Mouse (Mus musculus): ENCODE data around the gene Jund. TPM values are rescaled to one million over a fixed set of nuclear protein-coding genes. Genes with fewer than 3 reads are reported as not detected.

Gene Jund
- polyA plus RNA-seq, 1 experiment from 2014 or later, result 49.6 TPM

DNA sequence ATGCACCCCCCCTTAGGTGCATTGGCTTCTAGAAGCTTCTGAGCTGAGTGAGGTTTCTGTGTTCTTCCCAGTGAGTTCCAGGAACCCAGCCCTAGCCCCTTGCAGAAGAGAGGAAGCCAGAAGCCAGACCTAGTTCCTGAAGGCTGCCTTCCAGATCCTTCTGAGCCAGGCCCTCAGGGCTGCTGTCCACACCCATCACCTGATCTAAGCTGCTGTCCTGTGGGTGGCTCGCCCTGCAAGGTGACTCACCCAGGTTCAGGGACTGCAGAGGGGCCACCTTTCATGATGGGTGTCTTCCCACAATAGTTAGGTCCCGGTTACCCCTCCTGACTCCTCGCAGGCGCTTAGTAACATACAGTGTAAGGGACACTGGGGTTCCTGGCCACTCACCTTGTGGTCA is 19.3 kb upstream of the Jund start:
- DNase-seq (ENCODE audit: extremely low spot score, low spot score), result no peak
- Histone ChIP-seq H3K36me3 (replicated peaks) (peaks cover 48% of the 10 kb centered on the region), H3K27me3 (ENCODE audit: poor library complexity, severe bottlenecking) (no peaks in the 10 kb centered on the region), H3K9me3 (no peaks in the 10 kb centered on the region), H3K4me1 (peaks cover 31% of the 10 kb centered on the region), H3K4me3 (no peak overlapping the region), H3K27ac (no peak overlapping the region)
- WGBS, result 92% methylated on average over 4 of the region's 4 CpGs

DNA sequence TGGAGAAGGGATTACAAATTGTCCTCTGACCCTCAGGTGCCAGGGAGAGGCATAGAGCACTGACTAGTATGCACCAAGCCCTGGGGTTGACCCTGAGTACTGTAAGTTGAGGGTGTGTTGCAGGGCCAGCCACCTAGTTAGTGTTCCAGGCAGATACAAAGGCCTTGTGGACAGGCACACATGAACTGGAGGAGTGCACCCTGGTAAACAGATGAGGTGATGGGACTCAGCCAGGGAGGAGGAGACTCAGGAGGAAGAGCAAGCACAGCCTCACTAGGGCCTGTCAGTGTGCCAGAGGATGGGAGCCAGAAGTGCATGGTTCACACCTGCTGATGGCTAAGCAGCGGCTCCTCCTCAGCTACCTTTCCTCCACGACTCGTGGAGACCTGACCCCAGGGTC is 18.7 kb upstream of the Jund start:
- Histone ChIP-seq H3K27ac (no peak overlapping the region), H3K4me1 (peaks cover 27% of the 10 kb centered on the region), H3K27me3 (ENCODE audit: poor library complexity, severe bottlenecking) (no peaks in the 10 kb centered on the region), H3K4me3 (no peak overlapping the region), H3K9me3 (no peaks in the 10 kb centered on the region), H3K36me3 (replicated peaks) (peaks cover 48% of the 10 kb centered on the region)
- no peak for DNase-seq (ENCODE audit: extremely low spot score, low spot score)
- WGBS, result 73% methylated on average over 3 of the region's 3 CpGs

DNA sequence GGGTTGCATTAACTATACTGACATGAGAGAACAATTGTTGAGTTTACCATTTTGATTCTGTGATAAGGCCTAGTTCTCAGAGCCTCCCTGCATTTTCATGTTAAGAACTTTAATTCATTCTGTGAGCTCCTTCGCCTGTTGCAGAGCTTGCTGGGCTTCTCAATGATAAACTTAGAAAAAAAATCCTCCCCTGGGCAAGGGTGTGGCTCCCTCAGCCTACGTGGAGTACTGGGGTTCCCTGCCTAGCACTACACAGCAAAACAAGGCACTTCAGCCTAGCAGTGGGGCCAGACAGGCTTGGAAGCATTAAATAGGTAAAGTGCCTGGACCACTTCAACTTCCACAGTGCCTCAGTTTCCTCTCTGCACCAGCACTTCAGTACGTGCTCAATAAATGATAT is 17.3 kb upstream of the Jund start:
- DNase-seq (ENCODE audit: extremely low spot score, low spot score), result no peak
- Histone ChIP-seq H3K9me3 (no peaks in the 10 kb centered on the region), H3K27ac (0 out of 2 replicates have a peak overlapping the region, but pooled peaks have one; percentile 11), H3K36me3 (replicated peaks) (peaks cover 40% of the 10 kb centered on the region), H3K27me3 (ENCODE audit: poor library complexity, severe bottlenecking) (no peaks in the 10 kb centered on the region), H3K4me3 (no peak overlapping the region), H3K4me1 (peaks cover 19% of the 10 kb centered on the region)
- WGBS, result 75% methylated on average over 3 of the region's 3 CpGs

DNA sequence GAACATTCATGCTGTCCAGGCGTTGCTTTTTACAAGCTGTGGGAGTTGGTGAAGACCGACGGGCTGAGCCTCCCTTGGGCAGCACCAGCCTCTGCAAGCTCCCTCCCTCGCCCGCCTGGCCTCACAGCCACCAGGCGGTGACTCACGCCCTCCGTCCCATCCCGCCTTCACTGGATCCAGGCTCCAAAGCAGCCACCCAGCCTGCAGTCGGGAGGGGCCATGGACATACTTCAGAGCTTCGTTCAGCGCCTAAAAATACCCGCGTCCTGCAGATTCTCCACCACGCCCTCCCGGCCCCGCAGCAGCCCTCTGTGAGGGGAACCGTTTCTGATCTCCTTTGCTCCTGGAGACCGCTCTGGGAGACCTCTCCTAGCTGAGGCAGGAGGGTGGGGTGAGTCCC is 16.6 kb upstream of the Jund start:
- peak overlapping the region; percentile 35 for H3K4me3 ChIP-seq
- 8% methylated on average over 19 of the region's 19 CpGs for WGBS
- H3K4me1 ChIP-seq, result peaks cover 19% of the 10 kb centered on the region
- no peak for DNase-seq (ENCODE audit: extremely low spot score, low spot score)
- H3K27me3 ChIP-seq (ENCODE audit: poor library complexity, severe bottlenecking), result no peaks in the 10 kb centered on the region
- peak overlapping the region; percentile 76 for H3K27ac ChIP-seq
- peaks cover 35% of the 10 kb centered on the region for H3K36me3 ChIP-seq (replicated peaks)
- H3K9me3 ChIP-seq, result no peaks in the 10 kb centered on the region

DNA sequence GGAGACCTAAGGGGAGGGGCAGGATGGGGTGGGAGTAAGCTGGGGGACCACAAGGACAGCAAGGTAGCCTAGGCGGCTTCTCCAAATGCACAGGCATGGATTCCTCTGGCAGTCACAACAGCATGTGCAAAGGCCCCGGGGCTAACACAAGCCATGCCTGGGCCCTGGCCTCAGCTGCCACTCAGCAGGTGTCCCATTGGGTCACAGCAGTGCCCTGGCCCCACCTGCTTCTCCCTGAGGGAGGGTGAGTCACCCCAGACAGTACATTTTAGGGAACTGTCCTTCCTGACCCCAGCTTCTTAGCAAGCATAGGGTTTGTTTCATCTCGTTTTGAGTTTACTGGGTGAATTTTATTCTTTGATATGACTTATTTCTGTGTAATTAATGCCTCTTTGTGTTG is 16.1 kb upstream of the Jund start:
- no peaks in the 10 kb centered on the region for H3K9me3 ChIP-seq
- H3K27ac ChIP-seq, result peak overlapping the region; percentile 76
- no peak for DNase-seq (ENCODE audit: extremely low spot score, low spot score)
- no peaks in the 10 kb centered on the region for H3K27me3 ChIP-seq (ENCODE audit: poor library complexity, severe bottlenecking)
- peak overlapping the region; percentile 35 for H3K4me3 ChIP-seq
- peaks cover 19% of the 10 kb centered on the region for H3K4me1 ChIP-seq
- 70% methylated on average over 3 of the region's 3 CpGs for WGBS
- H3K36me3 ChIP-seq (replicated peaks), result peaks cover 30% of the 10 kb centered on the region

DNA sequence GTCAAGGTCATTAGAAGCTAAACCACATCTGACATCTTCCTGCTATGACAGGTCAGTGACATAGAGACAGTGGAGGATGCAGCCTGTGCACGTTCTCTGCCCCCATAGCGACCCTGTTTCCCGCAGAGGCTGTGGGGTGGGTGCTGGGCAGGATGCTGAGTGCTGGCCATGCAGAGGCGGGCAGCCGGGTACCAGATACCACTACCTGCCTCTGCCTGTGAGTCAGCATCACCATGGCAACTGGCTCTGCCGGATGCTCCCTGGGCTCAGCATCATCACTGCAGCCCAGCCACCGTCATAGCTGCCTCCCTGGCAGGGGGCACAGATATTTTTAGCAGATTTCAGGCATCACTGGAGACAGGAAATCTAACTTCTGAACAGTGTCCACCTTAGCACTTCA is 14.5 kb upstream of the Jund start:
- 57% methylated on average over 7 of the region's 7 CpGs for WGBS
- no peak for DNase-seq (ENCODE audit: extremely low spot score, low spot score)
- Histone ChIP-seq H3K4me1 (peaks cover 28% of the 10 kb centered on the region), H3K9me3 (no peaks in the 10 kb centered on the region), H3K27me3 (ENCODE audit: poor library complexity, severe bottlenecking) (no peaks in the 10 kb centered on the region), H3K4me3 (no peak overlapping the region), H3K36me3 (replicated peaks) (peaks cover 14% of the 10 kb centered on the region), H3K27ac (no peak overlapping the region)

DNA sequence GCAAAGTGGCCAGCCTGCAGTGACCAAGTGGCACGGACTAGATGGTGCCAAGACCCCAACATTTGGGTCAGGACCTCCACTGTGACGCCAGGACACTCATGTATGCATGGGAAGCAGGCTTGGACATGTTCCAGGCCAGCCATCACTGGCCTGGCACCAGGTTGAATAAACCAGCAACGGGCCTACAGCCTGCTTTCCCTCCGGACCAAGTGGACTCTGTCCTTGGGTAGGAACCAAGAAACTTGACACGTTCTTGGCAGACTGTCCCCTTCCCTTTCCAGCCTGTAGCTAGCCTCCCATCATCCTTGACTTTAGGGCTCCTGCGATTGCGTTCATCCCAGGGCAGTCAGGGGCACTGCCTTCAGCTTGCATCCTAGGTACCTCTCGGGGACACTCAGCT is 11.2 kb upstream of the Jund start:
- H3K4me3 ChIP-seq, result no peak overlapping the region
- no peaks in the 10 kb centered on the region for H3K9me3 ChIP-seq
- no peaks in the 10 kb centered on the region for H3K27me3 ChIP-seq (ENCODE audit: poor library complexity, severe bottlenecking)
- WGBS, result 90% methylated on average over 8 of the region's 8 CpGs
- 0 out of 2 replicates have a peak overlapping the region, but pooled peaks have one; percentile 40 for H3K27ac ChIP-seq
- 0 out of 2 replicates have a peak, but pooled peaks cover 2% of the 10 kb centered on the region for H3K36me3 ChIP-seq (replicated peaks)
- no peak for DNase-seq (ENCODE audit: extremely low spot score, low spot score)
- H3K4me1 ChIP-seq, result peaks cover 47% of the 10 kb centered on the region

DNA sequence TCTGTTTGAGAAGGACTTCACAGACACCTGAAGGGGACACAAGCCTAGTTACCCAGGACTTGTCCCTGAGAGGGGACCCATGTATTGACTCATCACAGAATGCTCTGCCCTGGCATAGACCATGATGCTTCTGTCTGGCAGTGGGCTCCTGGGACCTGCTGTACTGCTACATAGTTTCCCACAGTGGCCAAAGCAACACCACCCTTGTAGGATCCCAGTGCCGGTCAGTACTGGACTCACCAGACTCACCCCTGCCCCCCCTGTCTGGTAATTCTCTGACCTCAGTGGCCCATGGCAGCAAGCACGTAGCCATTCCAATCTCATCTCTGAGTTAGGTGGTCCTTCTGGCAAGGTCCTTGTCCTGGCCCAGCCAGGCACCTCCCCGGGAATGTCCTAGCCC is 10.6 kb upstream of the Jund start:
- Histone ChIP-seq H3K27ac (peak overlapping the region; percentile 40), H3K4me1 (peaks cover 50% of the 10 kb centered on the region)

DNA sequence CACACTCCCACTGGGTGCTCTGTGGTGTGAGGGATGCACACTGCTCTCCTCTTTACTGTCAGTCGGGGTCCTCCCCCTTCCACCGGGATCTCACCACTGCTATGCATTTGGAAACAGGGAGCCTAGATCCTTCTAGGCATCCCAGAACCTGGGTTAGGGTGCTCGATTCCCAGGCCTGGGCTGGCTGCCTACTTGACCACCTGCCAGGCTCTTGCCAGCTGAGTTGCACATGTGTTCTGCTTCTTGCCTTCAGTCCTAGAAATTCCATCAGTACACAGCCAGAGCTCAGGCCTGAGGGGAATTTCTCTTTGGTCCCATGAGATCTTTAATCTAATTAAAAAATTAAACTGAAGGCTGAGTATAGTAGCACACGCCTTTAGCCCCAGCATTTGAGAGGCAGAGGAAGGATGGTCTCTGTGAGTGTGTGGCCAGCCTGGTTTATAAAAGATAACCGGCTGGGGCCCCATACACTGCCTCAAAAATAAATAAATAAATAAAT is 8.8 kb upstream of the Jund start:
- Histone ChIP-seq H3K9me3 (no peaks in the 10 kb centered on the region), H3K4me1 (peaks cover 53% of the 10 kb centered on the region), H3K27ac (peak overlapping the region; percentile 74), H3K4me3 (no peak overlapping the region), H3K36me3 (replicated peaks) (0 out of 2 replicates have a peak, but pooled peaks cover 2% of the 10 kb centered on the region), H3K27me3 (ENCODE audit: poor library complexity, severe bottlenecking) (peaks cover 5% of the 10 kb centered on the region)
- WGBS, result 75% methylated on average over 5 of the region's 5 CpGs
- DNase-seq (ENCODE audit: extremely low spot score, low spot score), result no peak

More for the DNA sequence above, 10.6 kb upstream of the Jund start:
- 95% methylated on average over 3 of the region's 3 CpGs for WGBS
- Histone ChIP-seq H3K4me3 (no peak overlapping the region), H3K36me3 (replicated peaks) (0 out of 2 replicates have a peak, but pooled peaks cover 2% of the 10 kb centered on the region), H3K9me3 (no peaks in the 10 kb centered on the region), H3K27me3 (ENCODE audit: poor library complexity, severe bottlenecking) (no peaks in the 10 kb centered on the region)
- DNase-seq (ENCODE audit: extremely low spot score, low spot score), result no peak

DNA sequence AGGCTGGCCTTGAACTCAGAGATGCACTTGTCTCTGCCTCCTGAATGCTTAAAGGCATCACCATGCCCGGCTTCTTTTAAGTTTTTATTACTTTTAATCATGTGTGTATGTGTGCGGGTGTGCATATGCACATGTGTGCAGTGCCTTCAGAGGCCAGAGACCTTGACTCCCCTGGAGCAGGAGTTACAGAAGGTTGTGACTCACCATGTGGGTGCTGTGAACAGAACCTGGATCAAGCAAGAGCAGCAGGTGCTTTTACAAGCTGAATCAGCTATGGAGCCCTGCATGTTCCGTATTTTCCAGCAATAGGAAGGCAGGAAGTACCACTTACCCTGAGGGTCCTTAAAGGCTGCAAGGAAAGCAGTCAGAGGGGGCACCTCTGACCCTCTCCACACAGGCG is 7.5 kb upstream of the Jund start:
- peak overlapping the region; percentile 46 for H3K4me3 ChIP-seq
- H3K36me3 ChIP-seq (replicated peaks), result 0 out of 2 replicates have a peak, but pooled peaks cover 2% of the 10 kb centered on the region
- no peak for DNase-seq (ENCODE audit: extremely low spot score, low spot score)
- H3K27ac ChIP-seq, result peak overlapping the region; percentile 99
- H3K9me3 ChIP-seq, result no peaks in the 10 kb centered on the region
- 54% methylated on average over 4 of the region's 4 CpGs for WGBS
- peaks cover 66% of the 10 kb centered on the region for H3K4me1 ChIP-seq
- H3K27me3 ChIP-seq (ENCODE audit: poor library complexity, severe bottlenecking), result peaks cover 15% of the 10 kb centered on the region

DNA sequence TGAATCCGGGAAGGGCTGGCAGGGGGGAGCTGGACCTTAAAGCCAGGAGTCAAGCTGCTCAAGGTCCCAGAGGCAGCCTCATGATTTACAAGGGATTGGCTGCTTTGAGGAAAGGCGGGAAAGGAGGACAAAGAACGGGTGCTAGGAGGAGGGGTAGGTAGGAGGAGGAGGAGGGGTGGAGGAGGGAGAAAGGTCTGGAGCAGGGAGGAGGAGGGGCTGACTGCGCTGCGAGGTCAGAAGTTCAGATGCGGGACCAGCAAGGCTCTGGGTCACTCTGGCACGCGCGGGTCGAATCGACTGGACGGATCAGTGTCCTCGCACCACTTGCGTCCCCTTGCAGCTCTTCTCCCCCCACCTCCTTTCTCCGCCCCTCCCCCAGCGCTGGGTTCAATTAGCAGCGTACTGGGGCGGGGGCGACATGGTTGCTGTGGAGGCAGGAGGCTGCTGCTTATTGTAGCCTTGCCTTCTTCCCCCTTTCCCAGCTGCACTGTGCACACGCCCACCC is 7.0 kb upstream of the Jund start:
- 0% methylated on average over 20 of the region's 20 CpGs for WGBS
- Histone ChIP-seq H3K4me1 (peaks cover 72% of the 10 kb centered on the region), H3K27ac (peak overlapping the region; percentile 99), H3K4me3 (peak overlapping the region; percentile 46), H3K36me3 (replicated peaks) (no peaks in the 10 kb centered on the region), H3K9me3 (no peaks in the 10 kb centered on the region), H3K27me3 (ENCODE audit: poor library complexity, severe bottlenecking) (peaks cover 15% of the 10 kb centered on the region)
- DNase-seq (ENCODE audit: extremely low spot score, low spot score), result peak; percentile 92

DNA sequence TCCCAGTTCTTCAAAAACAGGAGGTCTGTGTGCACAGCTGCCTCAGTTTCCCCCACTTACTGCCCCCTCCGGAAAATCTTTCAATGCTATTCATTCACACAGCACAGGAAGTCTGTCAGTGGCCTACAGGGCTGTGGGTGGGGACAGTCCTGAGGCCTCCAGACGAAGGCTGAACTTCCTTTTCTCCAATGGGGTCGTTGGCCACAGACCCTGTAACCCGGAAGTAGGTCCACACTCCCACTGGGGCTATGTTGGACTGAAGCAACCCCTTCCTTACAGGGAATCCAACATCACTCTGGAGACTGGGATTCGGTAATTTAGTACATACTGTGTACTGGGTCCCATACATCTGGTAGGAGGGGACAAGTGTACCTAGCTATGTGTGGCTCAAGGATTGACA is 5.1 kb upstream of the Jund start:
- Histone ChIP-seq H3K27ac (peak overlapping the region; percentile 66), H3K36me3 (replicated peaks) (no peaks in the 10 kb centered on the region), H3K9me3 (no peaks in the 10 kb centered on the region), H3K4me1 (peaks cover 81% of the 10 kb centered on the region), H3K27me3 (ENCODE audit: poor library complexity, severe bottlenecking) (peaks cover 15% of the 10 kb centered on the region), H3K4me3 (no peak overlapping the region)
- WGBS, result 81% methylated on average over 5 of the region's 5 CpGs
- no peak for DNase-seq (ENCODE audit: extremely low spot score, low spot score)

DNA sequence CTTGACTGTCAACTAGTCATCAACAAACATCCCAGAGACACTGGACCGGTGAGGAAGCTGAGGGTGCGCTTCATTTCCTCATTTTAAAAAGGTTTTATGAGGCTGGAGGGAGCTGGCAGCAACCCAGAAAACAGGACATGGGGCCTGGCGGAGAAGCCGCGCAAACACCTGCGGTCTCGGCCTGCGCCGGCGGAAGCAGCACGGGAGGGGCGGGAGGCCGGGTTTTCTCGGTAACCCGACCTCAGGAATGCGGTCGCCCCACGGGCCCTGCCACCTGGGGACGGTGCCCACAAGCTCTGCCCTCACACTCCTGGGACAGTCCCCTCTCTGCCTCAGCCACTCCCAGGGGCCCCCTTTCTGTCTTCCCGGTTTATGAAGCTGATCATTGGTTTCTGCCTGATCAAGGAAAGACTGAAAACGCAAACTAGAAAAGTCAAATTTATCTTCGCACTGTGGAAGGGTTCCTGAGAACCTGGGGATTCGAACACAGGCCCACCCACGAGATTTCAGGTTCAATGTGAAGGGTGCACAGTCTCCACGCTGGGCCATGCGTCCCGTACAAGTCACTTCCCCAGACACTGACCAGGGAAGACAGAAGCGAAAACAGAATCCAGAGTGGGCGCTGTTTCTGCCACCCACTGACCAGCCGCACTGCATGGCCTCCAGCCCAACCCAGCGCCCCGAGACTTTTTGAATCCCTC is 3.3 kb upstream of the Jund start:
- Histone ChIP-seq H3K36me3 (replicated peaks) (no peaks in the 10 kb centered on the region), H3K9me3 (no peaks in the 10 kb centered on the region), H3K27me3 (ENCODE audit: poor library complexity, severe bottlenecking) (peaks cover 15% of the 10 kb centered on the region), H3K4me3 (0 out of 2 replicates have a peak overlapping the region, but pooled peaks have one; percentile 42), H3K4me1 (peaks cover 76% of the 10 kb centered on the region), H3K27ac (peak overlapping the region; percentile 99)
- 33% methylated on average over 32 of the region's 32 CpGs for WGBS
- DNase-seq (ENCODE audit: extremely low spot score, low spot score), result no peak

All from forebrain, embryonic 10.5 days (tissue).